Mouse (Mus musculus): ENCODE data around the gene Dll4. TPM values are rescaled to one million over a fixed set of nuclear protein-coding genes. Genes with fewer than 3 reads are reported as not detected.

Gene Dll4
- 0.27 and 0.42 TPM in 2 replicates for total RNA-seq (2012; rRNA removed)

DNA sequence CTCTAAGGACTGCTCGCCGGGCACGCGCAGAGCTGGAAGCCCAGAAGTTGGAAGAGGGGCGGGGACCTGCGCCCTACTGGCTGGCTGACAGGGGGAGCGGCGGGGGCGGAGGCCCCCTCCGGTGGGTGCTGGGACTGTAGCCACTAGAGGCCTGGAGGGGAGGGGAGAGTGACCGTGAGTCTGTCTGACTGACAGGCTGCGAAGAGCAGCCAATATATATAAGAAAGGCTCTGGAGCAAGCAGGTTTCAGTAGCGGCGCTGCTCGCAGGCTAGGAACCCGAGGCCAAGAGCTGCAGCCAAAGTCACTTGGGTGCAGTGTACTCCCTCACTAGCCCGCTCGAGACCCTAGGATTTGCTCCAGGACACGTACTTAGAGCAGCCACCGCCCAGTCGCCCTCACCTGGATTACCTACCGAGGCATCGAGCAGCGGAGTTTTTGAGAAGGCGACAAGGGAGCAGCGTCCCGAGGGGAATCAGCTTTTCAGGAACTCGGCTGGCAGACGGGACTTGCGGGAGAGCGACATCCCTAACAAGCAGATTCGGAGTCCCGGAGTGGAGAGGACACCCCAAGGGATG, at the start of gene Dll4:
Gene Dll4 (plus strand): TSS at position 217 of the 576 bp plus-strand sequence.
- TF ChIP-seq MAFK (IDR thresholded peaks at IDR 0.05; ENCODE audit: insufficient read depth, low read depth, low read length) (no peak), HCFC1 (IDR thresholded peaks at IDR 0.05; ENCODE audit: borderline replicate concordance, insufficient read depth, low read length) (no peak), ZNF384 (IDR thresholded peaks at IDR 0.05; ENCODE audit: low read depth, low read length) (no peak), ZC3H11A (IDR thresholded peaks at IDR 0.05; ENCODE audit: borderline replicate concordance, low read depth, low read length) (no peak), CHD2 (IDR thresholded peaks at IDR 0.05; ENCODE audit: low read depth, low read length) (no peak)
- Histone ChIP-seq H3K36me3 (ENCODE audit: control insufficient read depth, insufficient read depth, low read length, poor library complexity, severe bottlenecking) (no peaks in the 10 kb centered on the region), H3K4me3 (ENCODE audit: insufficient read depth in 1 of 2, low read depth in 1 of 2, low read length in 2 of 2, poor library complexity in 1 of 2, severe bottlenecking in 1 of 2) (peak within 1 kb of the TSS; percentile 62 to 69), H3K27ac (ENCODE audit: insufficient read depth, low read depth, low read length, poor library complexity, severe bottlenecking) (no peak within 1 kb of the TSS), H3K4me1 (ENCODE audit: control insufficient read depth in 2 of 2, insufficient read depth in 2 of 2, low read length in 2 of 2, poor library complexity in 1 of 2) (peaks cover 0 to 5% of the 10 kb centered on the region in 2 experiments; a peak in 2 of 4 replicates), H3K9me3 (ENCODE audit: control insufficient read depth, insufficient read depth, low read depth, low read length) (no peaks in the 10 kb centered on the region), H3K9ac (ENCODE audit: insufficient read depth, low read depth, low read length, poor library complexity, severe bottlenecking) (peak within 1 kb of the TSS; percentile 23; the same call in 1 of the 2 replicates)
- DNase-seq (ENCODE audit: low read depth, low spot score), result no peak
- in situ Hi-C loops (cut with MboI; ENCODE audit: low sequenced_read_pairs in 2 of 2, unreplicated experiment in 2 of 2), result loop anchor here in 1 of 2 experiments (25.0 kb wide), 1 partner anchor 187 kb away; no protein-coding TSS in a partner anchor

DNA sequence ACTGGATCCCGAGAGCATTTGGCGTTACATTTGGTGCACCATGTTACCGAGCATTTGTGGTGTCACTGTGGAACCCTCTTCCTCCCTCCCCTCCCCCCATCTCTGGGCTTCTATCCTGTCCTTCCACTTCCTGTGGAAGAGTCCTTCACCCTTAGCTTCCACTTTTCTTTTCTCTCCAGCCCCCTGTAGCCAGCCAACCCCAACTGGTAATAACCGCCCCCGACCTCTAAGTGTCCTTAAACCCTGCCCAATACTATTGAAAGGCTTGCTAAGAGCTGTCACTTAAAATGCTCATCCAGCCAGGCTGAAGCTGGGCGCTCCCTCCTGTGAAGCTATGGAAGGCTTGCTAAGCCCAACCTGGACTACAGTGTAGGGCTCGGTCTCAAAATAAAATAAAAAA, 48.7 kb upstream of the Dll4 start:
- in situ Hi-C loops (cut with MboI; ENCODE audit: low sequenced_read_pairs in 2 of 2, unreplicated experiment in 2 of 2), result no loop called here
- Histone ChIP-seq H3K9me3 (ENCODE audit: control insufficient read depth, insufficient read depth, low read depth, low read length) (no peaks in the 10 kb centered on the region), H3K27ac (ENCODE audit: insufficient read depth, low read depth, low read length, poor library complexity, severe bottlenecking) (no peak overlapping the region), H3K4me3 (ENCODE audit: insufficient read depth in 1 of 2, low read depth in 1 of 2, low read length in 2 of 2, poor library complexity in 1 of 2, severe bottlenecking in 1 of 2) (no peak overlapping the region), H3K4me1 (ENCODE audit: control insufficient read depth in 2 of 2, insufficient read depth in 2 of 2, low read length in 2 of 2, poor library complexity in 1 of 2) (peaks cover 0 to 7% of the 10 kb centered on the region in 2 experiments; a peak in 1 of 4 replicates), H3K36me3 (ENCODE audit: control insufficient read depth, insufficient read depth, low read length, poor library complexity, severe bottlenecking) (no peaks in the 10 kb centered on the region), H3K9ac (ENCODE audit: insufficient read depth, low read depth, low read length, poor library complexity, severe bottlenecking) (no peak overlapping the region)
- DNase-seq (ENCODE audit: low read depth, low spot score), result no peak
- no peak for TF ChIP-seq CHD2 (IDR thresholded peaks at IDR 0.05; ENCODE audit: low read depth, low read length)
- no peak for TF ChIP-seq ZC3H11A (IDR thresholded peaks at IDR 0.05; ENCODE audit: borderline replicate concordance, low read depth, low read length)
- no peak for TF ChIP-seq HCFC1 (IDR thresholded peaks at IDR 0.05; ENCODE audit: borderline replicate concordance, insufficient read depth, low read length)
- TF ChIP-seq MAFK (IDR thresholded peaks at IDR 0.05; ENCODE audit: insufficient read depth, low read depth, low read length), result no peak
- TF ChIP-seq ZNF384 (IDR thresholded peaks at IDR 0.05; ENCODE audit: low read depth, low read length), result no peak

DNA sequence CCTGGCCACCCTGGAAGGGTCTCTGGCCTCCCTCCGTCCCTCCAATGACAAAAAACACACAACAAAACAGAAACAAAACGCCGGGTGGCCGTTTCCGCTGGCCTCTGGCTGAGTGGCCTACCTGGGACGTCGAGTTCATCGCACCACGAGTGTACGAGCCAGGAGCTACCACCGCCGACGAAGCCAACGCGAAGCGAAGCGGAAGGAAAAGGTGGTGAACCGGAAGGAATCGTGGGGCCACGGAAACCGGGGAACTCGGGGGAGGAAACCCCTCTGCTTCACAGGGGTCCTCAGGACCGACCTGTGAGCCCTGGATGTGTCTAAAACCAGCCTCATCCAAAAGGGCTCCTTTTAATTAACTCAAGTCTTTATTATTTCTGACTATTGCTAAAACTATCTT, 47.8 kb upstream of the Dll4 start:
- Histone ChIP-seq H3K9ac (ENCODE audit: insufficient read depth, low read depth, low read length, poor library complexity, severe bottlenecking) (no peak overlapping the region), H3K27ac (ENCODE audit: insufficient read depth, low read depth, low read length, poor library complexity, severe bottlenecking) (no peak overlapping the region), H3K4me3 (ENCODE audit: insufficient read depth in 1 of 2, low read depth in 1 of 2, low read length in 2 of 2, poor library complexity in 1 of 2, severe bottlenecking in 1 of 2) (peak overlapping the region in 1 of 2 experiments; percentile 11; a peak in 1 of 4 replicates), H3K4me1 (ENCODE audit: control insufficient read depth in 2 of 2, insufficient read depth in 2 of 2, low read length in 2 of 2, poor library complexity in 1 of 2) (peaks cover 0 to 7% of the 10 kb centered on the region in 2 experiments; a peak in 1 of 4 replicates), H3K9me3 (ENCODE audit: control insufficient read depth, insufficient read depth, low read depth, low read length) (no peaks in the 10 kb centered on the region), H3K36me3 (ENCODE audit: control insufficient read depth, insufficient read depth, low read length, poor library complexity, severe bottlenecking) (no peaks in the 10 kb centered on the region)
- in situ Hi-C loops (cut with MboI; ENCODE audit: low sequenced_read_pairs in 2 of 2, unreplicated experiment in 2 of 2), result no loop called here
- no peak for DNase-seq (ENCODE audit: low read depth, low spot score)
- no peak for TF ChIP-seq MAFK (IDR thresholded peaks at IDR 0.05; ENCODE audit: insufficient read depth, low read depth, low read length)
- no peak for TF ChIP-seq ZC3H11A (IDR thresholded peaks at IDR 0.05; ENCODE audit: borderline replicate concordance, low read depth, low read length)
- no peak for TF ChIP-seq HCFC1 (IDR thresholded peaks at IDR 0.05; ENCODE audit: borderline replicate concordance, insufficient read depth, low read length)
- no peak for TF ChIP-seq CHD2 (IDR thresholded peaks at IDR 0.05; ENCODE audit: low read depth, low read length)

DNA sequence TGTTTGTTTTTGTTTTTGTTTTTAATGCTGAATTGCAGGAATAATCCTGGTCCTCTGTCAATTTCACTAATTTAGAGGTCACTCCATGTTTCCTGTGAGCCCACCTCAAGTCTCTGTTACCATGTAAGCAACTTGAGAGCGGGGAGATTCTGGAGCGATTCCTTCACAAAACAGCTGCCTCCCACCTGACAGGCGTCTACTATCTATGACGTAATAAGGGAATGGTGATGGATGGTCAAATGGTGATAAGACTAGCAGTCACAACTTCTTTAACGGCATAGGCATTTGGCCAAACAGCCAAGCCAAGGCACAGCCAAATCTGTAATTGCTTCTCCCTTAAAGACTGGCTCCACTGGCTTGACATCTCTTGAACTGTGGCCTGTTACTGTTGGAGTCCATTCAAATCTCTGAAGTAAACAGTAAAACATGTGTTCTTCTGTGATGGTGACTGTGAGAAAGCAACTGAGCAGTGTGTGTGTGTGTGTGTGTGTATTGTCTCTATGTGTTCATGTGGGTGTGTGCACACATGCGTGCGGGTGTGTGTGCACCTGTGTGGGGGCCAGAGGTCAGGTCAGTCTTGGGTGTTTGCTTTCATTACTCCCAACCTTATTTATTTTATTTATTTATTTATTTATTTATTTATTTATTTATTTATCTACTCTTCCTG, 43.6 kb upstream of the Dll4 start:
- no peak for DNase-seq (ENCODE audit: low read depth, low spot score)

More for the DNA sequence above, 43.6 kb upstream of the Dll4 start:
- Histone ChIP-seq H3K36me3 (ENCODE audit: control insufficient read depth, insufficient read depth, low read length, poor library complexity, severe bottlenecking) (no peaks in the 10 kb centered on the region), H3K4me3 (ENCODE audit: insufficient read depth in 1 of 2, low read depth in 1 of 2, low read length in 2 of 2, poor library complexity in 1 of 2, severe bottlenecking in 1 of 2) (no peak overlapping the region), H3K4me1 (ENCODE audit: control insufficient read depth in 2 of 2, insufficient read depth in 2 of 2, low read length in 2 of 2, poor library complexity in 1 of 2) (peaks cover 0 to 8% of the 10 kb centered on the region in 2 experiments; a peak in 1 of 4 replicates), H3K27ac (ENCODE audit: insufficient read depth, low read depth, low read length, poor library complexity, severe bottlenecking) (no peak overlapping the region), H3K9me3 (ENCODE audit: control insufficient read depth, insufficient read depth, low read depth, low read length) (no peaks in the 10 kb centered on the region), H3K9ac (ENCODE audit: insufficient read depth, low read depth, low read length, poor library complexity, severe bottlenecking) (no peak overlapping the region)
- no peak for TF ChIP-seq HCFC1 (IDR thresholded peaks at IDR 0.05; ENCODE audit: borderline replicate concordance, insufficient read depth, low read length)
- no peak for TF ChIP-seq ZC3H11A (IDR thresholded peaks at IDR 0.05; ENCODE audit: borderline replicate concordance, low read depth, low read length)
- no peak for TF ChIP-seq CHD2 (IDR thresholded peaks at IDR 0.05; ENCODE audit: low read depth, low read length)
- TF ChIP-seq MAFK (IDR thresholded peaks at IDR 0.05; ENCODE audit: insufficient read depth, low read depth, low read length), result no peak
- no peak for TF ChIP-seq ZNF384 (IDR thresholded peaks at IDR 0.05; ENCODE audit: low read depth, low read length)
- in situ Hi-C loops (cut with MboI; ENCODE audit: low sequenced_read_pairs in 2 of 2, unreplicated experiment in 2 of 2), result no loop called here
